Mouse (Mus musculus): ENCODE results near the gene Zfp729b. TPM values are rescaled to one million over a fixed set of nuclear protein-coding genes. Genes with fewer than 3 reads are reported as not detected.

Gene Zfp729b
- polyA plus RNA-seq (2015; fragmentation: Nextera tagmentation; extraction: Ambion mirVana) = 1.7 and 1.9 TPM in 2 replicates

GRCm38 (mm10) chr13:67609066-67609876 lies at the start of gene Zfp729b:
TSS of gene Zfp729b (minus strand) at chr13:67609707.

GRCm38 (mm10) chr13:67637294-67638007 lies 27.9 kb upstream of the Zfp729b start, which contains the start of the genes Gm49345 and Zfp729a:
TSS of gene Gm49345 (minus strand) at chr13:67637769.
TSS of gene Zfp729a (minus strand) at chr13:67637791.

GRCm38 (mm10) chr13:67553730-67554129 lies 55.8 kb downstream of the Zfp729b start, which contains the start of gene Zfp748:
TSS of gene Zfp748 (minus strand) at chr13:67553830.

Other genes starting within 250 kb of the Zfp729b start
- 0.52 TPM in 1 of 2 replicates, not detected in the other for gene Gm28044, start 249.2 kb downstream of the Zfp729b start, polyA plus RNA-seq (2015; fragmentation: Nextera tagmentation; extraction: Ambion mirVana)
- 0.45 and 0.47 TPM in 2 replicates for gene Zfp953, start 249.1 kb downstream of the Zfp729b start, polyA plus RNA-seq (2015; fragmentation: Nextera tagmentation; extraction: Ambion mirVana)
- 0.22 and 0.26 TPM in 2 replicates for gene Gm28041, start 234.0 kb downstream of the Zfp729b start, polyA plus RNA-seq (2015; fragmentation: Nextera tagmentation; extraction: Ambion mirVana)
- gene Zfp456, start 233.9 kb downstream of the Zfp729b start, polyA plus RNA-seq (2015; fragmentation: Nextera tagmentation; extraction: Ambion mirVana) = 0.43 and 0.44 TPM in 2 replicates
- gene Zfp429, start 209.9 kb downstream of the Zfp729b start, polyA plus RNA-seq (2015; fragmentation: Nextera tagmentation; extraction: Ambion mirVana) = 3.5 and 3.6 TPM in 2 replicates
- 0.48 and 1.3 TPM in 2 replicates for gene Zfp459, start 188.3 kb downstream of the Zfp729b start, polyA plus RNA-seq (2015; fragmentation: Nextera tagmentation; extraction: Ambion mirVana)
- 4.8 and 5.0 TPM in 2 replicates for gene Zfp874a, start 158.1 kb downstream of the Zfp729b start, polyA plus RNA-seq (2015; fragmentation: Nextera tagmentation; extraction: Ambion mirVana)
- gene Zfp874b, start 125.4 kb downstream of the Zfp729b start, polyA plus RNA-seq (2015; fragmentation: Nextera tagmentation; extraction: Ambion mirVana) = 1.7 and 1.9 TPM in 2 replicates
- 5.0 and 5.2 TPM in 2 replicates for gene Zfp58, start 109.2 kb downstream of the Zfp729b start, polyA plus RNA-seq (2015; fragmentation: Nextera tagmentation; extraction: Ambion mirVana)
- not detected in 2 replicates for gene Gm26965, start 83.6 kb downstream of the Zfp729b start, polyA plus RNA-seq (2015; fragmentation: Nextera tagmentation; extraction: Ambion mirVana)
- gene Zfp87, start 83.5 kb downstream of the Zfp729b start, polyA plus RNA-seq (2015; fragmentation: Nextera tagmentation; extraction: Ambion mirVana) = 26.4 and 29.8 TPM in 2 replicates
- 4.0 and 5.1 TPM in 2 replicates for gene Zfp748, start 55.9 kb downstream of the Zfp729b start, polyA plus RNA-seq (2015; fragmentation: Nextera tagmentation; extraction: Ambion mirVana)
- gene Gm49345, start 28.1 kb upstream of the Zfp729b start, polyA plus RNA-seq (2015; fragmentation: Nextera tagmentation; extraction: Ambion mirVana) = 0.70 TPM in 1 of 2 replicates, not detected in the other
- 1.1 and 1.5 TPM in 2 replicates for gene Zfp729a, start 28.1 kb upstream of the Zfp729b start, polyA plus RNA-seq (2015; fragmentation: Nextera tagmentation; extraction: Ambion mirVana)
- 5.9 and 6.5 TPM in 2 replicates for gene Zfp738, start 77.4 kb upstream of the Zfp729b start, polyA plus RNA-seq (2015; fragmentation: Nextera tagmentation; extraction: Ambion mirVana)
- 2.1 and 2.9 TPM in 2 replicates for gene Zfp65, start 119.5 kb upstream of the Zfp729b start, polyA plus RNA-seq (2015; fragmentation: Nextera tagmentation; extraction: Ambion mirVana)
- gene Zfp85, start 145.5 kb upstream of the Zfp729b start, polyA plus RNA-seq (2015; fragmentation: Nextera tagmentation; extraction: Ambion mirVana) = 2.0 and 2.3 TPM in 2 replicates
- gene Zfp493, start 170.0 kb upstream of the Zfp729b start, polyA plus RNA-seq (2015; fragmentation: Nextera tagmentation; extraction: Ambion mirVana) = 0.45 and 0.72 TPM in 2 replicates
- 2.0 and 2.8 TPM in 2 replicates for gene Zfp273, start 204.0 kb upstream of the Zfp729b start, polyA plus RNA-seq (2015; fragmentation: Nextera tagmentation; extraction: Ambion mirVana)
- gene Gm10037, start 221.4 kb upstream of the Zfp729b start, polyA plus RNA-seq (2015; fragmentation: Nextera tagmentation; extraction: Ambion mirVana) = 0.71 and 1.5 TPM in 2 replicates